ENCODE assay signal across 9 mouse cellular contexts in the genomic region with DNA sequence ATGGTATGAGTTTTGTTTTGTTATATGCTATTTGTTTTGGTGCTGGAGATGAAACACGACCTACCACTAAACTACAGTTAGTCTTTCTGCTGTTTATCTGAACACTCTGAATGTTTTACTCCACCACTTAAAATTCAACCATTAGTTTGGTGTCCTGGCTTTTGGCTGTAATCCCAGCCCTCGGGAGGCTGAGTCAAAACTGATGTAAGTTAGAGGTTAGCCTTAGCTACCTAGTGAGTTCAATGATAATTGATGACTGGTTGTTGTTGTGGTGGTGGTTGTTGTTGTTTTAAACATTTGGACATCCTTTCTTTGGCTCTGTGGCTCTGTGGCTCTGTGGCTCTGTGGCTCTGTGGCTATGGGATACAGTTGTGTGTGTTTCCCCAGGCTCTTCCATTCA. TPM values are rescaled to one million over a fixed set of nuclear protein-coding genes. Genes with fewer than 3 reads are reported as not detected.
A peak's percentile ranks its signal among the peaks of the same experiment; 100 is the strongest.
DNase-seq lines count a peak whose midpoint lies in the region; ATAC-seq lines count a peak whose summit lies in the region.
"Had no signal": no experiment of that assay in that cellular context is flagged by ENCODE, and none has a peak within 500 bp of the region (broad histone marks: within the 10 kb centered on the region; RNA-seq: fewer than 3 reads in every experiment).

No protein-coding gene starts in this region.

- H3K4me3 ChIP-seq in megakaryocyte, embryonic 14.5 days (replicated peaks), result peak overlapping the region; percentile 100
- H3K4me3 ChIP-seq in forebrain, embryonic 11.5 days (ENCODE audit: low read depth, low read length), result peak overlapping the region; percentile 96
- H3K4me3 ChIP-seq in limb, embryonic 12.5 days (replicated peaks), result peak overlapping the region; percentile 94
- peak overlapping the region; percentile 98 for H3K4me3 ChIP-seq in stomach, embryonic 15.5 days (replicated peaks)

- peaks cover 5% of the 10 kb centered on the region for H3K9me3 ChIP-seq in megakaryocyte, embryonic 14.5 days
- peaks cover 4% of the 10 kb centered on the region; the same call in 1 of the 2 replicates for H3K9me3 ChIP-seq in forebrain, embryonic 11.5 days (ENCODE audit: control insufficient read depth, low read length)
- H3K9me3 ChIP-seq in limb, embryonic 12.5 days, result no peaks in the 10 kb centered on the region; the same call in 1 of the 2 replicates
- H3K9me3 ChIP-seq in stomach, embryonic 15.5 days, result no peaks in the 10 kb centered on the region

- no peak overlapping the region for H3K27ac ChIP-seq in forebrain, embryonic 11.5 days (ENCODE audit: low read depth, low read length)
- H3K27ac ChIP-seq in limb, embryonic 12.5 days, result no peak overlapping the region
- no peak overlapping the region for H3K27ac ChIP-seq in stomach, embryonic 15.5 days

- H3K9ac ChIP-seq in forebrain, embryonic 11.5 days (ENCODE audit: low read length), result peak overlapping the region; percentile 92; the same call in 1 of the 2 replicates
- H3K9ac ChIP-seq in limb, embryonic 12.5 days (replicated peaks), result peak overlapping the region; percentile 87; the same call in 1 of the 2 replicates
- no peak overlapping the region for H3K9ac ChIP-seq in stomach, embryonic 15.5 days

- H3K4me2 ChIP-seq in forebrain, embryonic 11.5 days (ENCODE audit: low read depth, low read length, severe bottlenecking), result peak overlapping the region; percentile 50
- H3K4me2 ChIP-seq in limb, embryonic 12.5 days, result peak overlapping the region; percentile 76
- peak overlapping the region; percentile 54 for H3K4me2 ChIP-seq in stomach, embryonic 15.5 days

- peaks cover 34% of the 10 kb centered on the region for H3K36me3 ChIP-seq in megakaryocyte, embryonic 14.5 days (replicated peaks; ENCODE audit: low read length)
- H3K36me3 ChIP-seq in forebrain, embryonic 11.5 days (ENCODE audit: control insufficient read depth, insufficient read depth, low read length), result peaks cover 7% of the 10 kb centered on the region; the same call in 1 of the 2 replicates
- peaks cover 33% of the 10 kb centered on the region for H3K36me3 ChIP-seq in limb, embryonic 12.5 days
- H3K36me3 ChIP-seq in stomach, embryonic 15.5 days, result peaks cover under 1% of the 10 kb centered on the region; the same call in 1 of the 2 replicates

- DNase-seq in forebrain, embryonic 11.5 days (ENCODE audit: low spot score), result no peak
- no peak for DNase-seq in adrenal gland, postnatal 10 days
- DNase-seq in Muller cell, postnatal 12 days (ENCODE audit: inconsistent ontology term), result no peak
- DNase-seq in left cerebral cortex, adult 8-10 months (ENCODE audit: low spot score in 2 of 2), result no peak
- DNase-seq: kidney, postnatal 10 days had no signal

- peaks cover under 1% of the 10 kb centered on the region for H3K27me3 ChIP-seq in megakaryocyte, embryonic 14.5 days (replicated peaks)
- no peaks in the 10 kb centered on the region for H3K27me3 ChIP-seq in forebrain, embryonic 11.5 days (ENCODE audit: control insufficient read depth, insufficient read depth, low read length)
- no peaks in the 10 kb centered on the region for H3K27me3 ChIP-seq in limb, embryonic 12.5 days
- H3K27me3 ChIP-seq in stomach, embryonic 15.5 days (replicated peaks), result no peaks in the 10 kb centered on the region

- H3K4me1 ChIP-seq in megakaryocyte, embryonic 14.5 days, result peaks cover 35% of the 10 kb centered on the region
- H3K4me1 ChIP-seq in forebrain, embryonic 11.5 days (replicated peaks; ENCODE audit: control insufficient read depth, insufficient read depth, low read length), result no peaks in the 10 kb centered on the region
- peaks cover 9% of the 10 kb centered on the region for H3K4me1 ChIP-seq in limb, embryonic 12.5 days (replicated peaks)
- H3K4me1 ChIP-seq in stomach, embryonic 15.5 days, result no peaks in the 10 kb centered on the region

- WGBS in forebrain, embryonic 11.5 days, result 83% methylated on average over 2 of the region's 2 CpGs
- 81% methylated on average over 2 of the region's 2 CpGs for WGBS in limb, embryonic 12.5 days
- WGBS in stomach, embryonic 15.5 days, result 64% methylated on average over 2 of the region's 2 CpGs

- ATAC-seq in megakaryocyte, adult 5-6 weeks (ENCODE audit: poor library complexity, severe bottlenecking), result no peak
- no peak for ATAC-seq in forebrain, embryonic 11.5 days (replicated peaks; ENCODE audit: low FRiP score)
- ATAC-seq in limb, embryonic 12.5 days (ENCODE audit: insufficient number of reproducible peaks, insufficient read depth, low FRiP score, low TSS enrichment, low read depth), result no peak
- ATAC-seq in stomach, embryonic 15.5 days (ENCODE audit: insufficient read depth, low FRiP score, low read depth), result no peak

RNA-seq across cellular contexts. Expression of gene Snapc3, which starts 1.3 kb away (rescaled TPM):
- polyA plus RNA-seq in megakaryocyte, embryonic 14.5 days (2012; ENCODE audit: insufficient read depth, low replicate concordance), result 5.9 and 6.8 TPM in 2 replicates
- total RNA-seq in megakaryocyte, adult 5-6 weeks (2015), result 22.7 and 29.1 TPM in 2 replicates
- total RNA-seq in megakaryocyte, adult 5-6 weeks (2017), result 35.3 and 37.8 TPM in 2 replicates
- 72.1 and 73.4 TPM in 2 replicates for polyA plus RNA-seq in forebrain, embryonic 11.5 days (2014; fragmentation: Nextera tagmentation; extraction: Ambion mirVana)
- polyA plus RNA-seq in limb, embryonic 12.5 days (2016; fragmentation: Nextera tagmentation; extraction: Ambion mirVana), result 57.5 and 58.1 TPM in 2 replicates
- polyA plus RNA-seq in stomach, embryonic 15.5 days (2015; fragmentation: Nextera tagmentation; extraction: Ambion mirVana), result 33.6 and 37.9 TPM in 2 replicates
- total RNA-seq in adrenal gland, postnatal 10 days (2021), result 10 to 100 TPM; 18.9 to 31.3 TPM
- total RNA-seq in left cerebral cortex, adult 8-10 months (2022), result 10 to 100 TPM; 33.7 to 38.5 (median 35.4) TPM
